Mouse (Mus musculus) ES-E14 (cell line): ENCODE measurements around the gene Ttk.

Experiments used
- HCFC1 ChIP-seq: IDR thresholded peaks from 2 replicates; pipeline ENCODE4 v1.6.1; 2012; ENCODE audit warnings: low read length, inconsistent platforms, borderline replicate concordance; ENCODE audit not compliant: insufficient read depth
- MAFK ChIP-seq: IDR thresholded peaks from 2 replicates; pipeline ENCODE4 v1.6.1; 2014; ENCODE audit warnings: mild to moderate bottlenecking, low read depth, low read length, inconsistent platforms; ENCODE audit not compliant: insufficient read depth
- ZC3H11A ChIP-seq: IDR thresholded peaks from 2 replicates; pipeline ENCODE4 v1.6.1; 2012; ENCODE audit warnings: low read depth, mild to moderate bottlenecking, inconsistent platforms, low read length, borderline replicate concordance

GRCm38 (mm10) chr9:83910926-83911325, 76.4 kb downstream of the Ttk start:
- TF ChIP-seq HCFC1 (no peak), ZC3H11A (no peak), MAFK (no peak)
